Mouse (Mus musculus) hindbrain, embryonic 14.5 days (tissue): ENCODE measurements around the gene Ndufb7. TPM values are rescaled to one million over a fixed set of nuclear protein-coding genes. Genes with fewer than 3 reads are reported as not detected.
A peak's percentile ranks its signal among the peaks of the same experiment; 100 is the strongest.

ENCODE experiments used
- ATAC-seq: fragments of 200-750 bp; cut with Nextera tagmentation; 2 replicates; pipeline ENCODE4 v1.8.0; 2017; ENCODE audit warnings: moderate number of reproducible peaks, mild to moderate bottlenecking, moderate TSS enrichment, moderate library complexity; ENCODE audit not compliant: low FRiP score
- DNase-seq: peaks from one replicate; pipeline ENCODE4 v3.0.0-alpha.2; 2015; ENCODE audit warnings: low spot score
- H3K27ac ChIP-seq: fragments of 300-500 bp; sonication (generic); 2 replicates; pipeline ENCODE4 v1.5.1; 2014; ENCODE audit warnings: mild to moderate bottlenecking, moderate library complexity
- H3K27me3 ChIP-seq: fragments of 300-500 bp; sonication (generic); 2 replicates; pipeline ENCODE4 v1.6.1; 2014; ENCODE audit warnings: mild to moderate bottlenecking, low read length, mixed read lengths; ENCODE audit not compliant: control insufficient read depth, insufficient read depth
- H3K36me3 ChIP-seq: fragments of 300-500 bp; sonication (generic); replicated peaks from 2 replicates; pipeline ENCODE4 v1.6.1; 2014; ENCODE audit not compliant: control insufficient read depth, insufficient read depth
- H3K4me1 ChIP-seq: fragments of 300-500 bp; sonication (generic); replicated peaks from 2 replicates; pipeline ENCODE4 v1.6.1; 2014; ENCODE audit warnings: antibody characterized with exemption, low read length, mixed read lengths; ENCODE audit not compliant: control insufficient read depth, insufficient read depth
- H3K4me2 ChIP-seq: fragments of 300-500 bp; sonication (generic); replicated peaks from 2 replicates; pipeline ENCODE4 v1.6.1; 2014; ENCODE audit warnings: mild to moderate bottlenecking, moderate library complexity
- H3K4me3 ChIP-seq: fragments of 300-500 bp; sonication (generic); replicated peaks from 2 replicates; pipeline ENCODE4 v1.5.1; 2014; ENCODE audit warnings: mild to moderate bottlenecking, low read length
- H3K9ac ChIP-seq: fragments of 300-500 bp; sonication (generic); 2 replicates; pipeline ENCODE4 v1.6.1; 2014
- H3K9me3 ChIP-seq: fragments of 300-500 bp; sonication (generic); 2 replicates; pipeline ENCODE4 v1.6.1; 2016; ENCODE audit warnings: low read length; ENCODE audit not compliant: control insufficient read depth
- WGBS: fragments of 180-500 bp; shearing (Covaris S2); extraction: QIAGEN DNeasy Blood & Tissue Kit; methylation state at CpG from one replicate; pipeline ENCODE4 v1.1.7; 2014; 5-methylcytosine and 5-hydroxymethylcytosine counted together
- polyA plus RNA-seq: library from polyadenylated mRNA; unstranded; fragments of >200 nt; fragmentation: Nextera tagmentation; extraction: Ambion mirVana; gene quantifications from 2 replicates; pipeline ENCODE4 v1.2.1, GENCODE M21; 2014

The Ndufb7 gene
- polyA plus RNA-seq, 1 experiment from 2014 or later = 385 TPM

DNA sequence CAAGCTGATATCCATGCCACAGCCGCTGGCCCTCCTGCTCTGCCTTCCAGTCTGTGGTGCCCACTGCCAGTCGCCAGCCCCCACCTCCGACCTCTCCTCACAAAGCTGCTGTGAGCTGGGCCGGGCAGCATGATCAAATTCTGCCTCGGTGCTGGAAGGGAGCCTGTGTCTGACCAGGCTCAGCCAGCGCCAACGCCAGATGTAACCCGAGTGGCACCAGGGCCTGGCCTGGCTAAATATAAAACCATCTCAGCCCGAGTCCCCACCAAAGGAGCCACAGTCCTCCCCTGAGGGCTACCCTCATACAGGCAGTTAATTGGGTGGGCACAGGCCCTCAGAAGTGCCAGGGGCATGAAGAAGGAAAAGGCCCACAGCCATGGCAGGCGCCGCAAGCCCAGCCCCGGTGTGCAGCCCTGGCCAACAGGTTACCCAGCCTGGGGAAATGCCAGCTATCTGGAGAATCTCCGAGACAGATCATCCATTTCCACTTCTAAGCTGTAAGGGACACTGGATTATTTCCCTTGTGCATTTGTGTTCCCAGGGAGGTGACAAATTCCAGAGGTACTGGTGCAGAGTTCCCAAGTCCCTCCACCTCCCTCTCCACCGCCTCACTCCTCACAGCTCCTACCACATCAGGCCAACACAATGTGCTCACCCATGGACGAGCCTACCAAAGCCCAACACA lies 8.3 kb downstream of the Ndufb7 start:
- H3K36me3 ChIP-seq = peaks cover 40% of the 10 kb centered on the region
- H3K4me1 ChIP-seq = peaks cover 27% of the 10 kb centered on the region; the same call in 1 of the 2 replicates
- DNase-seq (no peak), ATAC-seq (no peak)
- no peaks in the 10 kb centered on the region for H3K27me3 ChIP-seq
- H3K9me3 ChIP-seq = no peaks in the 10 kb centered on the region
- no peak overlapping the region for H3K27ac ChIP-seq
- H3K4me3 ChIP-seq = no peak overlapping the region
- H3K4me2 ChIP-seq = no peak overlapping the region
- no peak overlapping the region for H3K9ac ChIP-seq
- WGBS = 84% methylated on average over 15 of the region's 15 CpGs

- H3K9ac ChIP-seq = no peak overlapping the region
- no peaks in the 10 kb centered on the region for H3K27me3 ChIP-seq
- WGBS = 80% methylated on average over 17 of the region's 17 CpGs
- H3K27ac ChIP-seq = no peak overlapping the region
- H3K9me3 ChIP-seq = no peaks in the 10 kb centered on the region
- no peak for DNase-seq
- H3K36me3 ChIP-seq = peaks cover 31% of the 10 kb centered on the region
- no peak overlapping the region for H3K4me3 ChIP-seq
- H3K4me1 ChIP-seq = peaks cover 33% of the 10 kb centered on the region; the same call in 1 of the 2 replicates
- ATAC-seq = no peak
- H3K4me2 ChIP-seq = no peak overlapping the region
Observed at GRCm38 (mm10) chr8:83575561-83576515, 9.4 kb downstream of the Ndufb7 start.

- DNase-seq = no peak
- H3K4me1 ChIP-seq = peaks cover 33% of the 10 kb centered on the region; the same call in 1 of the 2 replicates
- WGBS = 65% methylated on average over 4 of the region's 4 CpGs
- H3K9me3 ChIP-seq = no peaks in the 10 kb centered on the region
- H3K36me3 ChIP-seq = peaks cover 25% of the 10 kb centered on the region
- no peaks in the 10 kb centered on the region for H3K27me3 ChIP-seq
- H3K4me3 ChIP-seq = no peak overlapping the region
- H3K27ac ChIP-seq = peak overlapping the region; percentile 26; the same call in 1 of the 2 replicates
- no peak for ATAC-seq
- H3K9ac ChIP-seq = no peak overlapping the region
- H3K4me2 ChIP-seq = no peak overlapping the region
Observed at GRCm38 (mm10) chr8:83576516-83576895, 10.0 kb downstream of the Ndufb7 start.

DNA sequence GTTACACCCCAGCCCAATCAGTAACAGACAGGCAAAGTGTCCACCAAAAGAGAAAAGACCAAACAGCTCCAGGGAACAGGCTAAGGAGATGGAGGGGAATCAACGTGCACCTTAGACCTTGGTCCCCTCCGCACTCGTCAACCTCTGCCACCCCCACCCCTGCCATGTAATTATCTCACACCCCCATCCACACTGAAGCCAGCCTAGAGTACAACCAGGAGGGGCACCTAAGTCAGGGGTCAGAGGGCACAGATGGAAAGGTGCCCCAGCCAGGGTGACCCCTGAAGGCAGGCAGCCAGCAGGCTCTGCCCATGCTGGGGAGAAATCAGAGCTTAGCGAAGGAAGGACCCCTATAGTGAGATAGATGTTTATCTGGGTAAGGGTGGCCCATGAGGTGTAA lies 10.4 kb downstream of the Ndufb7 start:
- Histone ChIP-seq H3K27ac (peak overlapping the region; percentile 26; the same call in 1 of the 2 replicates), H3K27me3 (no peaks in the 10 kb centered on the region), H3K4me2 (no peak overlapping the region), H3K4me1 (peaks cover 33% of the 10 kb centered on the region; the same call in 1 of the 2 replicates), H3K9me3 (no peaks in the 10 kb centered on the region), H3K4me3 (no peak overlapping the region), H3K36me3 (peaks cover 21% of the 10 kb centered on the region), H3K9ac (no peak overlapping the region)
- DNase-seq (no peak), ATAC-seq (no peak)
- 87% methylated on average over 4 of the region's 4 CpGs for WGBS

DNA sequence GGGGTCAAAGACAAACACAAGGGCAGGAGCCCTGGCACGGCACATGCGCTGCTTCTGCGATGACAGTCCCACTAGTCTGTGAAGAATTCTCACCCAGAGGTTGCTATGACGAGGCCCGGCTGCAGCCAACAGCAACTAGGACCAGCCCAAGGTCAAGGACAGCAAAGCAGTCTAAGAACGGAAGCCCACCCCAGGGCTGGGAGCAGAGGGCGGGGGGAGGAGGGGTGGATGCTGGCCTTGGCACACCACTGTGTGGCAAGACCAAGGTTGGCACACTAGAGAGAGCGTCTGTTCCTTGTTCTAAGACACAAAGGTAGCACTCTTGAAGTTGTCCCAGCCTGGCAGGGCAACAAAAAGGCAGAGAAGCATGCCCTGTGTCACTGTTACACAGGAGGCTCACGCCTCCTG lies 10.9 kb downstream of the Ndufb7 start:
- no peak for DNase-seq
- Histone ChIP-seq H3K36me3 (peaks cover 17% of the 10 kb centered on the region), H3K9me3 (no peaks in the 10 kb centered on the region), H3K27me3 (no peaks in the 10 kb centered on the region), H3K9ac (no peak overlapping the region), H3K4me3 (no peak overlapping the region), H3K27ac (no peak overlapping the region), H3K4me2 (no peak overlapping the region), H3K4me1 (peaks cover 35% of the 10 kb centered on the region; the same call in 1 of the 2 replicates)
- WGBS = 66% methylated on average over 9 of the region's 9 CpGs
- ATAC-seq = no peak

- DNase-seq = no peak
- no peaks in the 10 kb centered on the region for H3K9me3 ChIP-seq
- peak overlapping the region; percentile 31; the same call in 1 of the 2 replicates for H3K9ac ChIP-seq
- H3K27me3 ChIP-seq = no peaks in the 10 kb centered on the region
- 73% methylated on average over 17 of the region's 17 CpGs for WGBS
- H3K4me2 ChIP-seq = no peak overlapping the region
- no peak overlapping the region for H3K4me3 ChIP-seq
- no peak for ATAC-seq
- H3K36me3 ChIP-seq = peaks cover 7% of the 10 kb centered on the region
- peaks cover 40% of the 10 kb centered on the region; the same call in 1 of the 2 replicates for H3K4me1 ChIP-seq
- H3K27ac ChIP-seq = no peak overlapping the region
Observed at GRCm38 (mm10) chr8:83578131-83579055, 11.9 kb downstream of the Ndufb7 start.

- Histone ChIP-seq H3K36me3 (peaks cover 6% of the 10 kb centered on the region), H3K4me3 (no peak overlapping the region), H3K4me2 (no peak overlapping the region), H3K9ac (no peak overlapping the region), H3K27ac (no peak overlapping the region), H3K9me3 (no peaks in the 10 kb centered on the region), H3K4me1 (peaks cover 40% of the 10 kb centered on the region; the same call in 1 of the 2 replicates), H3K27me3 (no peaks in the 10 kb centered on the region)
- ATAC-seq (no peak), DNase-seq (no peak)
- WGBS = 87% methylated on average over 8 of the region's 8 CpGs
Observed at GRCm38 (mm10) chr8:83579676-83580075, 13.2 kb downstream of the Ndufb7 start.

GRCm38 (mm10) chr8:83580826-83581225 lies 14.4 kb downstream of the Ndufb7 start:
- peaks cover 6% of the 10 kb centered on the region for H3K36me3 ChIP-seq
- no peak overlapping the region for H3K4me3 ChIP-seq
- H3K4me2 ChIP-seq = no peak overlapping the region
- ATAC-seq (no peak), DNase-seq (no peak)
- H3K27ac ChIP-seq = no peak overlapping the region
- WGBS = 92% methylated on average over 8 of the region's 8 CpGs
- peaks cover 40% of the 10 kb centered on the region; the same call in 1 of the 2 replicates for H3K4me1 ChIP-seq
- no peak overlapping the region for H3K9ac ChIP-seq
- no peaks in the 10 kb centered on the region for H3K9me3 ChIP-seq
- no peaks in the 10 kb centered on the region for H3K27me3 ChIP-seq
